Mouse (Mus musculus): ENCODE data around the gene Cxcl2. TPM values are rescaled to one million over a fixed set of nuclear protein-coding genes. Genes with fewer than 3 reads are reported as not detected.
A peak's percentile ranks its signal among the peaks of the same experiment; 100 is the strongest.

Cxcl2 gene
- not detected in 2 replicates for polyA plus RNA-seq (2015; fragmentation: Nextera tagmentation; extraction: Ambion mirVana)

DNA sequence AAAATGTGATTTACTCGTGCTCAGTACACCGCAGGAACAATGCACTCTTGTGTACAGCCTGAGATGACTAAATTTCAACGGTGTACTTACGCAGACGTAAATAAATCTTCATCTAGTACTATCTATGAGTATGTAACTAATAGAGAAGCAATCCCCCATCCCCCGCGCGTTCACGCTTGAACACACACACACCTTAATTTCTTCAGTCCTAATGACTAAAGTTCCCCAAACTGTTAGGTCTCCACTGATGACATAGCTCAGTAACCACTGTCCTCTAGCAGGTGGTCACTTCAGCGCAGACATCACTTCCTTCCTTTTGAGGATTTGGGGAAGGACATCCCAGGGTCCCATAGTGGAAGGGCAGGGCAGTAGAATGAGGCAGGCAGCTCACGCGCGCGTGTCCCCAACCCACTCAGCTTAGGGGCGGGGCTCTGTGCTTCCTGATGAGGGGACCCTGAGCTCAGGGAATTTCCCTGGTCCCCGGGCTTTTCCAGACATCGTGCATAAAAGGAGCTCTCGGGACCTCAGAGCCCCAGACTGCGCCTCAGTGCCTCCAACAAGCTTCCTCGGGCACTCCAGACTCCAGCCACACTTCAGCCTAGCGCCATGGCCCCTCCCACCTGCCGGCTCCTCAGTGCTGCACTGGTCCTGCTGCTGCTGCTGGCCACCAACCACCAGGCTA lies at the start of gene Cxcl2:
TSS of gene Cxcl2 (plus strand) at position 533 of the 682 bp plus-strand sequence.
- H3K27ac ChIP-seq (replicated peaks), result no peak within 1 kb of the TSS
- H3K9me3 ChIP-seq (replicated peaks), result no peaks in the 10 kb centered on the region
- peaks cover 18% of the 10 kb centered on the region; the same call in 1 of the 2 replicates for H3K27me3 ChIP-seq
- H3K36me3 ChIP-seq (replicated peaks), result no peaks in the 10 kb centered on the region
- 6% methylated on average over 22 of the region's 22 CpGs for WGBS (ENCODE audit: insufficient replicate concordance)
- no peak within 1 kb of the TSS for H3K9ac ChIP-seq
- H3K4me3 ChIP-seq (replicated peaks), result no peak within 1 kb of the TSS
- no peak for ATAC-seq (ENCODE audit: insufficient read depth)
- H3K4me2 ChIP-seq, result peak within 1 kb of the TSS; percentile 56
- peaks cover 9% of the 10 kb centered on the region; the same call in 1 of the 2 replicates for H3K4me1 ChIP-seq (replicated peaks)

DNA sequence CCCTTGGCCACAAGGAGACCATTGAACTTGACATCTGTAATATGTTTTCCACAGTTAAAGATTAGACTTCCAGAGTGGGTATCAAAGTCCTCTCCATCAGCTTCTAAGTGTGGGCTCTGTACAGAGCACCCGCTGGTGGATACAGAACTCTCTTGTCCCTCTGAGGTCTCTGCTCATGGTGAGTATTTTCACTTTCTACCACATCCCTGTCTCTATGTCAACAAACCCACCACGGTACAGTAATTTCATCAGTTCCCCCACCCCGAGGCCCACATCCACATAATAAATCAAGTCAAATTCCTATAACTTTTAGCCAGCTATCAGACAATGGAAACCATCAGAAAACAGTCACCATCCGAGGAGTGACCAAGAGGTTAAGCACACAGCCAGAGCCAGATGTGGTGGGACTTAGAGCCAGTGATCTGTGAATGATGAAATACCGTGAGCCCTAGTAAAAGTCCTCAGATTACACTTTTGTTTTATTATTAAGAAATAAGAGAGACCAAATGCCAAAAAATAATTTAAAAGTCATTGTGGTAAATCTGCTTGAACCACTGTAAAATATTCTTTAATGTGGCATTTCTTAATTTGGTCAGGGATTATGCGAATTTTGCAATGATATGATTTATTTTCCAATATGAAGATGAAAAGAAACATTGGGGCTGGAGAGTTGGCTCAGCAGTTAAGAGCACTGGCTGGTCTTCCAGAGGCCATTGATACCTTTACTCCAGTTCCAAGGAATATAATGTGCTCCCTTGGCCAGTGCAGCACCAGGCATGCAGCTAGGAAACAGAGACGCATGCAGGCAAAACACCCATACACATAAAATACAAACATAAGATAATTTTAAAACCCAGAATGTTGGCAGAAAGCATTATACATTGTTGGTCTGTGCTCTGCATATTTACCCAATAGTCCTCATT lies 48.1 kb upstream of the Cxcl2 start:
- 58% methylated on average over 7 of the region's 7 CpGs for WGBS (ENCODE audit: insufficient replicate concordance)
- no peak overlapping the region for H3K4me2 ChIP-seq
- H3K36me3 ChIP-seq (replicated peaks), result no peaks in the 10 kb centered on the region
- no peak overlapping the region for H3K27ac ChIP-seq (replicated peaks)
- no peak overlapping the region for H3K9ac ChIP-seq
- no peak for ATAC-seq (ENCODE audit: insufficient read depth)
- H3K27me3 ChIP-seq, result no peaks in the 10 kb centered on the region
- H3K4me1 ChIP-seq (replicated peaks), result no peaks in the 10 kb centered on the region
- H3K9me3 ChIP-seq (replicated peaks), result no peaks in the 10 kb centered on the region
- H3K4me3 ChIP-seq (replicated peaks), result no peak overlapping the region

- Histone ChIP-seq H3K9ac (no peak overlapping the region), H3K27ac (replicated peaks) (no peak overlapping the region), H3K36me3 (replicated peaks) (no peaks in the 10 kb centered on the region), H3K4me3 (replicated peaks) (no peak overlapping the region), H3K4me1 (replicated peaks) (no peaks in the 10 kb centered on the region), H3K9me3 (replicated peaks) (no peaks in the 10 kb centered on the region), H3K4me2 (no peak overlapping the region), H3K27me3 (no peaks in the 10 kb centered on the region)
- ATAC-seq (ENCODE audit: insufficient read depth), result no peak
- 46% methylated on average over 5 of the region's 5 CpGs for WGBS (ENCODE audit: insufficient replicate concordance)
Measured at GRCm38 (mm10) chr5:90857463-90857862, 46.2 kb upstream of the Cxcl2 start.

- no peaks in the 10 kb centered on the region for H3K36me3 ChIP-seq (replicated peaks)
- no peaks in the 10 kb centered on the region for H3K27me3 ChIP-seq
Measured at GRCm38 (mm10) chr5:90858429-90858828, 45.2 kb upstream of the Cxcl2 start.

DNA sequence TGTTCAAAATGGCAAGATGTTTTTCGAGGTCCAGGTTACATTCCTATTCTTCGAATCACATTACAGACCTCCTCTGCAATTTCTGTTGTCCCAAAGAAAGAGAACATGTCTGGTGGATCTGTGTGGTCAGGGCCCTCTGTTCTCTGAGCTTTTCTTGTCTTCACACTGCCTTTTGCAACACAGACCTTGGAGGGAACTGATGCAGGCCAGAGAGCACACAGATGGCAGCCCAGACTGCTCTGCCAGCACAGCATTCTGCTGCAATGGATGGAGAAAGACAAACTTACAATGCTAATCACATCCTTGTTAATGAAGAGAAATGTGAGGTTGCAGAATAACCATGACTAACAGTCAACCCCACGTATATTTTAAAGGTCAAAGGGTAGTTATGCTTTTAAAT lies 44.6 kb upstream of the Cxcl2 start:
- 61% methylated on average over 3 of the region's 3 CpGs for WGBS (ENCODE audit: insufficient replicate concordance)
- no peak for ATAC-seq (ENCODE audit: insufficient read depth)
- Histone ChIP-seq H3K27me3 (no peaks in the 10 kb centered on the region), H3K4me2 (no peak overlapping the region), H3K36me3 (replicated peaks) (no peaks in the 10 kb centered on the region), H3K4me3 (replicated peaks) (no peak overlapping the region), H3K4me1 (replicated peaks) (no peaks in the 10 kb centered on the region), H3K9me3 (replicated peaks) (no peaks in the 10 kb centered on the region), H3K9ac (no peak overlapping the region), H3K27ac (replicated peaks) (no peak overlapping the region)

More at GRCm38 (mm10) chr5:90858429-90858828, 45.2 kb upstream of the Cxcl2 start:
- no peak for ATAC-seq (ENCODE audit: insufficient read depth)
- no peak overlapping the region for H3K27ac ChIP-seq (replicated peaks)
- 62% methylated on average over 2 of the region's 2 CpGs for WGBS (ENCODE audit: insufficient replicate concordance)
- H3K9ac ChIP-seq, result no peak overlapping the region
- H3K4me2 ChIP-seq, result no peak overlapping the region
- no peaks in the 10 kb centered on the region for H3K4me1 ChIP-seq (replicated peaks)
- no peak overlapping the region for H3K4me3 ChIP-seq (replicated peaks)
- H3K9me3 ChIP-seq (replicated peaks), result no peaks in the 10 kb centered on the region

DNA sequence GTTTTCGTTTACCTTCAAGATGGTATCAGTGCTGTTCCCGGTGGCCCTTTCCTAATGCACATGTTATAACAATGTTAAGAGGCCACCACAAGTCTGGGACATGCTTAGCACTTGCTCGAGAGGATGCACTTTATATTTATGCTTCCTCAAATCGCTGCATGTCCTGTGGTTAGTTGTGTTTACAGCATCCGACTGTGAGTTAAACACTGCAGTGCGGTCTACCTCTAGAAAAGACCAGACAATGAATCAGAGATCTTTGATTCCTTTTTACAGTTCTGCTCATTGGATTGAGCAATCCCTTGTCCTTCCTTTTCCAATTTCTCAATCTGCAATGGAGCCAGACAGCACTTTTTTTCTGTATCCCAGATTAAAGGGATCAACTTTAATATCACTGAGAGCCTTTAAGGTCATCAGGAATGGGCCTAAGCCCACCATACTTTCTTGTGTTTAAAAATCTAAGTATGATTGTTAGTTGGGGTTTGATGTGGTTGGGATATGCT lies 41.7 kb upstream of the Cxcl2 start:
- H3K9me3 ChIP-seq (replicated peaks), result no peaks in the 10 kb centered on the region
- H3K36me3 ChIP-seq (replicated peaks), result no peaks in the 10 kb centered on the region
- no peaks in the 10 kb centered on the region for H3K4me1 ChIP-seq (replicated peaks)
- H3K4me3 ChIP-seq (replicated peaks), result no peak overlapping the region
- H3K4me2 ChIP-seq, result no peak overlapping the region
- no peak overlapping the region for H3K9ac ChIP-seq
- H3K27ac ChIP-seq (replicated peaks), result no peak overlapping the region
- ATAC-seq (ENCODE audit: insufficient read depth), result no peak
- H3K27me3 ChIP-seq, result no peaks in the 10 kb centered on the region
- WGBS (ENCODE audit: insufficient replicate concordance), result 43% methylated on average over 6 of the region's 6 CpGs

DNA sequence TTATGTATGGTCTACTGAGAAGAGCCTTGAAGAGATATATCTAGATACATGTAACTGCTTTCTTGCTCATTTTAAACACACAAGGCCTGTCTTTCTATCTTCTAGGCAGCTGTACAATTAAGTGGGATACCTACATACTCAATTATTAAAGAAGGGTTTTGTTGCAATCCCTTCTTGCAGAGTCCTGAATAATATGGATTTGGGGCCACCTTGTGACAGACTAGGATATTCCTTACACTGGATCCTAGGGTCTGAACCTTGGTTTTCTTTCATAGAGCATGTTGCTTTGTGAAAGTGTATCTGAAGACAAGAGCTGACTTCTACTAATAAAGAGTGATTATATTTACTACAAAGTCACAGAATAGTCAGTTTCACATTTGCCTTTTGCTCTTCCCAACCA lies 36.9 kb upstream of the Cxcl2 start:
- H3K9ac ChIP-seq, result no peak overlapping the region
- H3K36me3 ChIP-seq (replicated peaks), result no peaks in the 10 kb centered on the region
- no peak overlapping the region for H3K27ac ChIP-seq (replicated peaks)
- H3K9me3 ChIP-seq (replicated peaks), result no peaks in the 10 kb centered on the region
- no peak overlapping the region for H3K4me2 ChIP-seq
- H3K4me1 ChIP-seq (replicated peaks), result no peaks in the 10 kb centered on the region
- no peaks in the 10 kb centered on the region for H3K27me3 ChIP-seq
- ATAC-seq (ENCODE audit: insufficient read depth), result no peak
- no peak overlapping the region for H3K4me3 ChIP-seq (replicated peaks)

DNA sequence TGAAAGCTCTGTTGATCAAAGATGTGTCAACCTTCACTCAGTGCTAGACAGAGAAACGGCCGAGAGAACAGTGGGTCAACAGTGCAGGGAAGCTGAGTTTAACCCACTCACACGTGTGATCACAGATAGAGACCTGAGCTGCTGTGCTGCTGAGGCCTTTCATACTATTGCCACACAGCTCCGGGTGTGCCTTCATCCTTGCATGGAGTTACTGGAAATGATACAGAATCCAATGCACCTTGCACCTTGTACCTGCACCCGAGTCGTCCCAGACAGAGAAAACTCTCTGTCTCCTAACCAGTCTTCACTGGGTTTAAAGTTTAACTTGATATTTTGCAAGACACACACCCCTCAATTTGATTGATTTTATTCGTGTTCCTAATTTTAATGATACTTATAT lies 31.3 kb upstream of the Cxcl2 start:
- H3K27me3 ChIP-seq, result no peaks in the 10 kb centered on the region
- H3K36me3 ChIP-seq (replicated peaks), result no peaks in the 10 kb centered on the region
- no peak overlapping the region for H3K27ac ChIP-seq (replicated peaks)
- H3K9ac ChIP-seq, result no peak overlapping the region
- no peaks in the 10 kb centered on the region for H3K4me1 ChIP-seq (replicated peaks)
- peak; percentile 84 for ATAC-seq (ENCODE audit: insufficient read depth)
- H3K4me3 ChIP-seq (replicated peaks), result no peak overlapping the region
- H3K4me2 ChIP-seq, result no peak overlapping the region
- 52% methylated on average over 7 of the region's 7 CpGs for WGBS (ENCODE audit: insufficient replicate concordance)
- no peaks in the 10 kb centered on the region for H3K9me3 ChIP-seq (replicated peaks)

DNA sequence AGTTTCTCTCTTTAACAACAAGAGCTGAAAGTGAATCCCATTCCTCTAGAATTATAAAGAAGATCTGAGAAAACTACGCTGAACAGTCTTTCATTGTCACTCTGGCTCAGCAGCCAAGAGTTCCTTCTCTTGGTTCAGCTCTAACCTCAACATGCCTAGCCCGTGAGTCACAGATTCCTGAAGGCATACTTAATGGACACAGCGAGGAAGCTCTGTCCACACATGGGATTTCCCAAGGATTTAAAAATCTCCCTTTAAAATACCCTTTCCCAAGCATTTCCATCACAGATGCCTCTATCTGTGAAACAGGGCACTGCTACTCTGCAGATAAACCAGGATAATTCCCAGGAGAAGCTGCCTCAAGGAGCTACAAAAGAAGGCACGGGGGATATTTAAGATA lies 27.6 kb upstream of the Cxcl2 start:
- Histone ChIP-seq H3K4me3 (replicated peaks) (no peak overlapping the region), H3K9me3 (replicated peaks) (no peaks in the 10 kb centered on the region), H3K4me1 (replicated peaks) (no peaks in the 10 kb centered on the region), H3K4me2 (no peak overlapping the region), H3K36me3 (replicated peaks) (no peaks in the 10 kb centered on the region), H3K27ac (replicated peaks) (no peak overlapping the region), H3K9ac (no peak overlapping the region), H3K27me3 (no peaks in the 10 kb centered on the region)
- no peak for ATAC-seq (ENCODE audit: insufficient read depth)
- 46% methylated on average over 4 of the region's 4 CpGs for WGBS (ENCODE audit: insufficient replicate concordance)

- no peaks in the 10 kb centered on the region for H3K27me3 ChIP-seq
- no peak overlapping the region for H3K9ac ChIP-seq
- H3K4me1 ChIP-seq (replicated peaks), result no peaks in the 10 kb centered on the region
- no peaks in the 10 kb centered on the region for H3K9me3 ChIP-seq (replicated peaks)
- no peak overlapping the region for H3K27ac ChIP-seq (replicated peaks)
- no peaks in the 10 kb centered on the region for H3K36me3 ChIP-seq (replicated peaks)
- ATAC-seq (ENCODE audit: insufficient read depth), result no peak
- H3K4me2 ChIP-seq, result no peak overlapping the region
- WGBS (ENCODE audit: insufficient replicate concordance), result 46% methylated on average over 8 of the region's 8 CpGs
- H3K4me3 ChIP-seq (replicated peaks), result no peak overlapping the region
Measured at GRCm38 (mm10) chr5:90876471-90877172, 27.0 kb upstream of the Cxcl2 start.

GRCm38 (mm10) chr5:90877173-90877512 lies 26.5 kb upstream of the Cxcl2 start:
- H3K4me3 ChIP-seq (replicated peaks), result no peak overlapping the region
- no peak overlapping the region for H3K4me2 ChIP-seq
- no peaks in the 10 kb centered on the region for H3K9me3 ChIP-seq (replicated peaks)
- H3K27ac ChIP-seq (replicated peaks), result no peak overlapping the region
- no peak for ATAC-seq (ENCODE audit: insufficient read depth)
- H3K9ac ChIP-seq, result no peak overlapping the region
- no peaks in the 10 kb centered on the region for H3K36me3 ChIP-seq (replicated peaks)
- no peaks in the 10 kb centered on the region for H3K27me3 ChIP-seq
- no peaks in the 10 kb centered on the region for H3K4me1 ChIP-seq (replicated peaks)

All from liver, embryonic 15.5 days (tissue).